Mouse (Mus musculus): Measurements from ENCODE around the gene Gm2174.

DNA sequence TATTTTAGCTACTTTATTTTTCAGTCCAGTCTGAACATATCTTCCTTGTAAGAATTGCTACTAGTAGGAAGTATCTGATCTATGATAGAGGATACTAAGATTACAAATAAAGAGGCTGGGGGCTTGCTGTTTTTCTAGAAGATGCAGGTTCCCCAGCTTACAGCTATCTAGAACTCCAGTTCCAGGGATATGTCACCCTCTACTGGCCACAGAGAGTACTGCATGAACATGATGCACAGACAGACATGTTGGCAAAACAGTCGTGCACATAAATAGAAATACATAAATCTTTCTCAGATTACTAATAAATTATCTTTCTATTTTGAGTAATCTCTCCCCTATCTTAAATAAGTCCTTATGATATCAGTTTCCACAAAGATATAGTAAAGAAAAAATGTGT lies 42.0 kb downstream of the Gm2174 start:
- TF ChIP-seq CTCF (IDR thresholded peaks at IDR 0.05; ENCODE audit: borderline replicate concordance, extremely low read depth, insufficient read depth, insufficient read length) (peak; percentile 69; the same call in 1 of the 2 replicates), POLR2A (IDR thresholded peaks at IDR 0.05; ENCODE audit: borderline replicate concordance, extremely low read depth, insufficient read depth, insufficient read length, poor library complexity, severe bottlenecking) (no peak)

Measured in brain, embryonic 14.5 days (tissue).